Mouse (Mus musculus) stomach, embryonic 14.5 days (tissue): ENCODE results near the gene Lonrf2. TPM values are rescaled to one million over a fixed set of nuclear protein-coding genes. Genes with fewer than 3 reads are reported as not detected.

Source experiments
- ATAC-seq: fragments of 200-750 bp; cut with Nextera tagmentation; 2 replicates; pipeline ENCODE4 v1.8.0; 2017; ENCODE audit warnings: low read depth, moderate TSS enrichment; ENCODE audit not compliant: insufficient number of reproducible peaks, insufficient read depth, low FRiP score
- H3K27ac ChIP-seq: fragments of 300-500 bp; sonication (generic); 2 replicates; pipeline ENCODE4 v1.5.1; 2014; ENCODE audit warnings: mild to moderate bottlenecking, low read length, moderate library complexity, mixed read lengths
- H3K27me3 ChIP-seq: fragments of 300-500 bp; sonication (generic); 2 replicates; pipeline ENCODE4 v1.6.1; 2014; ENCODE audit warnings: low read length, control low read depth, mixed read lengths; ENCODE audit not compliant: control insufficient read depth, insufficient read depth
- H3K36me3 ChIP-seq: fragments of 300-500 bp; sonication (generic); 2 replicates; pipeline ENCODE4 v1.6.1; 2014; ENCODE audit warnings: mild to moderate bottlenecking, control low read depth, low read length, moderate library complexity, mixed read lengths; ENCODE audit not compliant: control insufficient read depth, insufficient read depth
- H3K4me1 ChIP-seq: fragments of 300-500 bp; sonication (generic); 2 replicates; pipeline ENCODE4 v1.6.1; 2014; ENCODE audit warnings: low read length, control low read depth, mixed read lengths; ENCODE audit not compliant: control insufficient read depth, insufficient read depth
- H3K4me2 ChIP-seq: fragments of 300-500 bp; sonication (generic); replicated peaks from 2 replicates; pipeline ENCODE4 v1.6.1; 2014; ENCODE audit warnings: low read depth, low read length, control low read depth
- H3K4me3 ChIP-seq: fragments of 300-500 bp; sonication (generic); 2 replicates; pipeline ENCODE4 v1.5.1; 2014; ENCODE audit warnings: low read depth, low read length, control low read depth
- H3K9ac ChIP-seq: fragments of 300-500 bp; sonication (generic); replicated peaks from 2 replicates; pipeline ENCODE4 v1.6.1; 2014; ENCODE audit warnings: low read depth, mild to moderate bottlenecking, control low read depth, low read length, moderate library complexity, mixed read lengths
- H3K9me3 ChIP-seq: fragments of 300-500 bp; sonication (generic); 2 replicates; pipeline ENCODE4 v1.6.1; 2016; ENCODE audit warnings: low read depth, low read length, control low read depth; ENCODE audit not compliant: control insufficient read depth
- WGBS: fragments of 180-500 bp; shearing (Covaris S2); extraction: QIAGEN DNeasy Blood & Tissue Kit; methylation state at CpG from one replicate; pipeline ENCODE4 v1.1.7; 2014; 5-methylcytosine and 5-hydroxymethylcytosine counted together
- polyA plus RNA-seq: library from polyadenylated mRNA; unstranded; fragments of >200 nt; fragmentation: Nextera tagmentation; extraction: Ambion mirVana; gene quantifications from 2 replicates; pipeline ENCODE4 v1.2.1, GENCODE M21; 2014

Gene Lonrf2
- polyA plus RNA-seq, 1 experiment from 2014 or later: 2.0 TPM

DNA sequence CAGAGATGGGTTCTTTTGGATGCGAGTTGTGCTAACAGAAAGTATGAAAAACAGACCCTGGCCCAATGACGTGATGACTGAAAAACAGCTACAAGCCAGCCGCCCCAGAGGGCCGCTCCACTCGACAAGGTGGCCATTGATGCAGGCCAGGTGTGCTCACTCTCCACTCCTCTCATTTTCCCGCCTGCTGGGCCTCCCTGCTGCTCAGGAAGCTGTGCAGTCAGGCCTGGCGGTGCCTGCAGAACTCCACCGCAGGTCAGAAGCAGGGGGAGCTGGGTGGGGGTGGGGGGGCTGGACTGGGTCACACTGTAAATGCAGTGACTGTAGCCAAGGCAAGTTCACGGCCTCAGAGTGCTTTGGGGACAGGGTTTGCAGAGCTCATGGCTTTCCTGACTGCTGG is 76.1 kb downstream of the Lonrf2 start:
- WGBS: 28% methylated on average over 9 of the region's 9 CpGs
- H3K27ac ChIP-seq: no peak overlapping the region
- H3K9ac ChIP-seq: no peak overlapping the region
- H3K4me3 ChIP-seq: no peak overlapping the region
- H3K4me1 ChIP-seq: peaks cover 15% of the 10 kb centered on the region
- no peaks in the 10 kb centered on the region for H3K27me3 ChIP-seq
- no peaks in the 10 kb centered on the region for H3K36me3 ChIP-seq
- H3K9me3 ChIP-seq: no peaks in the 10 kb centered on the region
- no peak for ATAC-seq
- no peak overlapping the region for H3K4me2 ChIP-seq

DNA sequence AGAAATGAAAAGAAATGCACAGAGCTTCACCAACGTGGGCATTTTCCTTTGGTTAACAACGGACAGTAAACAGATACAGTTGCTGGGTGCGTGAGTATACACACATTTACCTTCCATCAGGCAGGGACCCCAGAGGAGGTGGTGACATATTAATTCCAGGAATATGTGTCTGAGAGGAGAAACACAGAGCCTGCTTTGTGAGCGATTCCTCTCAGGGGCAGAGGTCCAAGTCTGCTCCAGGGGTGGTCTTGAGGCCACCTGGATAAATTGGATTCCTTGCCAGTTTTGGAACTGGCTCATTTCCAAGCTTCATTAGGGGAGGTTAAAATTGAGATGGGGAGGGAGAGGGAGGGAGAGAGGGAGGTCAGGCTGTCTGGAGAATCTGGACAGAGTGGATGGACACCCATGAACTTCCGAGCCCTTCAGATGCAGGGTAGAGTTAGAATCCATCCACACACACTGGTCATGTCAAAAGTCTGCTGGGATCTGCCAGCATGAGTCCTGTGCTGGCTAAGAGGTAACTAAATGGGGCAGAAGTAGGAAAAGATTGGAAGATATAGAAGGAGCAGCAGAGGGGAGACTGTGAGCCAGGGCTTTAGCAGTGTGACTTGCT is 78.6 kb downstream of the Lonrf2 start:
- Histone ChIP-seq H3K4me3 (no peak overlapping the region), H3K36me3 (no peaks in the 10 kb centered on the region), H3K27ac (no peak overlapping the region), H3K4me1 (peaks cover 9% of the 10 kb centered on the region), H3K9me3 (no peaks in the 10 kb centered on the region), H3K9ac (no peak overlapping the region), H3K27me3 (no peaks in the 10 kb centered on the region), H3K4me2 (no peak overlapping the region)
- no peak for ATAC-seq
- WGBS: 40% methylated on average over 5 of the region's 5 CpGs

DNA sequence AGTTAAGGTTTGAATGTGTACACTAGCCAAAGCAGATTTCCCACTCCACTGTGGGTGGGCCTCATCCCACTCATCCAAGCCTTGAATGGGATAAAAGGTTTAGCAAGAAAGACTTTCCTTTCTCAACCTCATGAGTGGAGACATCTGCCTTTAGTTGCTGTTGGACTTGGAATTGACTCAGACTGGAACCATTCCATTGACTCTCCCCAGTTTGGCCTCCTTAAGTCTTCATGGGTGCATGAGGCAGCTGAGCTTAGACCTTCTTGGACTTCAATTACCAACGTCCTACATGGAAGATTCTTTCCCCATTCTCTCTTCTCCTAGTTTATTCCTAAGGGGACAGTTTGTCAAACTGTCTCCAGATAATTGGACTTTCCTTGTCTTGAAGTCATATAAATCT is 92.6 kb downstream of the Lonrf2 start:
- no peaks in the 10 kb centered on the region for H3K36me3 ChIP-seq
- no peaks in the 10 kb centered on the region for H3K9me3 ChIP-seq
- 44% methylated on average over 1 of the region's 1 CpGs for WGBS
- no peak overlapping the region for H3K9ac ChIP-seq
- no peaks in the 10 kb centered on the region for H3K4me1 ChIP-seq
- H3K27me3 ChIP-seq: no peaks in the 10 kb centered on the region
- H3K4me3 ChIP-seq: no peak overlapping the region
- H3K4me2 ChIP-seq: no peak overlapping the region
- no peak overlapping the region for H3K27ac ChIP-seq
- ATAC-seq: no peak

Other genes starting within 250 kb of the Lonrf2 start
- 8.0 and 8.2 TPM in 2 replicates for gene Aff3, start 171.8 kb downstream of the Lonrf2 start, polyA plus RNA-seq
- gene Chst10, start 61.5 kb upstream of the Lonrf2 start, polyA plus RNA-seq: 5.6 and 6.5 TPM in 2 replicates
- gene Nms, start 102.4 kb upstream of the Lonrf2 start, polyA plus RNA-seq: not detected in 2 replicates
- 166 and 171 TPM in 2 replicates for gene Pdcl3, start 148.9 kb upstream of the Lonrf2 start, polyA plus RNA-seq